Mouse (Mus musculus) liver, embryonic 14.5 days (tissue): ENCODE results near the gene Stra6l.

Source experiments
- CTCF ChIP-seq: IDR thresholded peaks from 2 replicates; pipeline ENCODE4 v1.5.1; 2016; ENCODE audit warnings: antibody characterized with exemption, low read depth, control low read depth
- EP300 ChIP-seq: IDR thresholded peaks from 2 replicates; pipeline ENCODE4 v1.6.1; 2016; ENCODE audit warnings: antibody characterized with exemption, low read depth

DNA sequence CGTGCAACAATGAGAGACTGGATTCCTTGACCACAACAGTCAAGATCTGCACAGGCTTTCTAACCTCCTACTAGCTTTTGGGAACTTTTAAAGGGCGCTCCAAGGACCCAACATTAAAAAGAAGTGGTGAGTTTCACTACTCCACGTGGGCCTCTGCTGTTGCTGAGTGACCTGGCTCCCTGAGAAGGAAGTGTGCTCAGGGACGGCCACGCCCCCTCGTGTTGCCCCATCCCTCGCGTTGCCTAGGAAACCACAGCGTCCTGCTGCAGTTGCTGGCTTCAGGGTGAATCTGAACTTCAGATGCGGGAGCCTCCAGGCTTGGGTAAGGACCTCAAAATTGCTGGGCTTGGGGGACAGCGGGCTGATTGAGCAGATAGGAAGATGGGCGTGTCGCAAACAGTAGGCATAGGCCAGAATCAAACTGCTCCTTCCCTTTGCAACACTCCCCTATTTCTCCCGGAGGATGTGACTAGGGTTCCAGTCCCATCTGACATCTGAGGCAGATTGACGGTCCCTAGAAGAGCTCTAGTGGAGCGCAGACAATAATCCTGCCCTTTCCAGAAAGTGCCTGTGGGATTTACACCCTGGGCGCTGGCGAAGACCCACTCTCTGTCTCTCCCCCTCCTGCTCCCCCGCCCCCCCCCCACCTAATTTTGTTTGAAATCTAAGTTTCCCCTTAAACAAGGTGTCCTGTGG is 41.8 kb downstream of the Stra6l start, which contains the start of gene Ccdc180:
- TF ChIP-seq CTCF, result no peak
- TF ChIP-seq EP300, result no peak
